Mouse (Mus musculus): ENCODE results near the gene Mus81.

DNA sequence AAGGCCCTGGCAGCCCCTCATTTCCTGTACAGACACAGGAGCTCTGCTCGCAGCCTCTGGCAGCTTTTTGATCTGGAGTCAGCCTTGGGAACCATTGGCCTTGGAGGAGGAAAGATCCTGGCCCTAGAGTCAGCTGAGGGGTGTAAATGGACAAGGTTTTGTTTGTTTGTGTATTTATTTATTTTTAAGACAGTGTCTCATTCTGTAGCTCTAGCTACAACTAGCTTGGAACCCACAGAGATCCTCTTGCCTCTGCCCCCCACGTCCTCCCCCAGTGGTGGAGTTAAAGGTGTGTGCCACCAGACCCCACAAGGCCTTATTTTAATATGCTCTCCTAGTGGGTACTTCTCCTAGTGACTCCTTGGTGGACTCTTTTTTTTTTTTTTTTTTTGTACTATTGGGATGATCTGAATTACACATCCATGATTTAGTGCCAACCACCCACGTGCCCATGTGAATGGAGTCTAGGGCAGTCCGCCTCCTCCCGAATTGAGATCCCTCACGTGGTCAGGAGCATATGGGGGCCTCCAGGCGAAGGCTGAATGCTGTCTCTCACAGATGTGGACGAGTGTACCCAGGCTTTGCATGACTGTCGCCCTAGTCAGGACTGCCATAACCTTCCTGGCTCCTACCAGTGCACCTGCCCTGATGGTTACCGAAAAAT, 11.1 kb downstream of the Mus81 start:
- no peak for TF ChIP-seq CTCF (IDR thresholded peaks at IDR 0.05)
- TF ChIP-seq POLR2A (IDR thresholded peaks at IDR 0.05; ENCODE audit: insufficient read depth, low read depth, low read length), result no peak
